Mouse (Mus musculus) gonadal fat pad, adult 2 months (tissue): ENCODE data around the gene Grin2b. TPM values are rescaled to one million over a fixed set of nuclear protein-coding genes. Genes with fewer than 3 reads are reported as not detected.

Experiments used
- DNase-seq: peaks from one replicate; pipeline ENCODE4 v3.0.0-alpha.2; 2012; ENCODE audit warnings: low read depth
- polyA plus RNA-seq: library from polyadenylated mRNA; depleted of rRNA; stranded (reverse); fragments of >200 nt; gene quantifications from 2 replicates; pipeline ENCODE4 v1.2.3, GENCODE M21; 2012

The Grin2b gene
- polyA plus RNA-seq, 1 experiment, result 0.04 TPM

GRCm38 (mm10) chr6:136010290-136011037 lies 162.8 kb downstream of the Grin2b start:
- DNase-seq, result no peak

- DNase-seq, result no peak
These were observed 165.2 kb downstream of the Grin2b start for GRCm38 (mm10) chr6:136008120-136008519.

GRCm38 (mm10) chr6:135994691-135995090 lies 178.6 kb downstream of the Grin2b start:
- DNase-seq, result no peak

GRCm38 (mm10) chr6:135993897-135994296 lies 179.4 kb downstream of the Grin2b start:
- no peak for DNase-seq

GRCm38 (mm10) chr6:135993378-135993777 lies 179.9 kb downstream of the Grin2b start:
- no peak for DNase-seq

GRCm38 (mm10) chr6:135976106-135976505 lies 197.2 kb downstream of the Grin2b start:
- no peak for DNase-seq

- DNase-seq, result no peak
These were observed 200.8 kb downstream of the Grin2b start for GRCm38 (mm10) chr6:135972481-135972880.

GRCm38 (mm10) chr6:135971481-135971880 lies 201.8 kb downstream of the Grin2b start:
- no peak for DNase-seq

- no peak for DNase-seq
These were observed 202.5 kb downstream of the Grin2b start for GRCm38 (mm10) chr6:135970716-135971318.

- no peak for DNase-seq
These were observed 211.5 kb downstream of the Grin2b start for GRCm38 (mm10) chr6:135961766-135962165.

GRCm38 (mm10) chr6:135959629-135960028 lies 213.7 kb downstream of the Grin2b start:
- DNase-seq, result no peak

- no peak for DNase-seq
These were observed 221.6 kb downstream of the Grin2b start for GRCm38 (mm10) chr6:135951666-135952065.

GRCm38 (mm10) chr6:135945511-135945910 lies 227.8 kb downstream of the Grin2b start:
- DNase-seq, result no peak

- DNase-seq, result no peak
These were observed 229.0 kb downstream of the Grin2b start for GRCm38 (mm10) chr6:135944358-135944757.

- DNase-seq, result no peak
These were observed 230.1 kb downstream of the Grin2b start for GRCm38 (mm10) chr6:135943121-135943617.

- no peak for DNase-seq
These were observed 240.4 kb downstream of the Grin2b start for GRCm38 (mm10) chr6:135932924-135933323.

GRCm38 (mm10) chr6:135932400-135932920 lies 240.9 kb downstream of the Grin2b start:
- DNase-seq, result no peak

- DNase-seq, result no peak
These were observed 255.6 kb downstream of the Grin2b start for GRCm38 (mm10) chr6:135917676-135918075.

- no peak for DNase-seq
These were observed 258.7 kb downstream of the Grin2b start for GRCm38 (mm10) chr6:135914608-135915007.

- no peak for DNase-seq
These were observed 261.2 kb downstream of the Grin2b start for GRCm38 (mm10) chr6:135912114-135912513.

- DNase-seq, result no peak
These were observed 262.2 kb downstream of the Grin2b start for GRCm38 (mm10) chr6:135911131-135911530.

GRCm38 (mm10) chr6:135907540-135908320 lies 265.6 kb downstream of the Grin2b start:
- no peak for DNase-seq
